Mouse (Mus musculus) brain, embryonic 14.5 days (tissue): ENCODE measurements around the gene Wdr5. TPM values are rescaled to one million over a fixed set of nuclear protein-coding genes. Genes with fewer than 3 reads are reported as not detected.

Experiments used
- DNase-seq: peaks from one replicate; pipeline ENCODE4 v3.0.0-alpha.2; 2011; ENCODE audit warnings: low read depth
- CTCF ChIP-seq: fragments of 200-500 bp; IDR thresholded peaks from 2 replicates; pipeline ENCODE4 v1.5.1; 2012; ENCODE audit warnings: inconsistent platforms, mild to moderate bottlenecking, moderate library complexity, borderline replicate concordance; ENCODE audit not compliant: insufficient read depth, insufficient read length; ENCODE audit errors: extremely low read depth
- POLR2A ChIP-seq: fragments of 200-500 bp; IDR thresholded peaks from 2 replicates; pipeline ENCODE4 v1.6.1; 2012; ENCODE audit warnings: mild to moderate bottlenecking, inconsistent platforms, borderline replicate concordance; ENCODE audit not compliant: poor library complexity, insufficient read depth, insufficient read length, severe bottlenecking; ENCODE audit errors: extremely low read depth
- polyA plus RNA-seq: library from polyadenylated mRNA; depleted of rRNA; stranded (reverse); fragments of >200 nt; gene quantifications from 2 replicates; pipeline ENCODE4 v1.2.3, GENCODE M21; 2012; rRNA removed

The Wdr5 gene
- polyA plus RNA-seq: 51.3 and 62.9 TPM in 2 replicates

- TF ChIP-seq POLR2A (peak; percentile 83), CTCF (peak; percentile 56)
- peak; percentile 98 for DNase-seq
These were observed at the start of gene Wdr5 for GRCm38 (mm10) chr2:27514639-27515328. Wdr5 (plus strand) TSS chr2:27515157.

- no peak for DNase-seq
- no peak for TF ChIP-seq CTCF
- no peak for TF ChIP-seq POLR2A
These were observed 45.5 kb upstream of the Wdr5 start for GRCm38 (mm10) chr2:27469292-27469990.

- TF ChIP-seq POLR2A: no peak
- no peak for TF ChIP-seq CTCF
- DNase-seq: no peak
These were observed 45.0 kb upstream of the Wdr5 start for GRCm38 (mm10) chr2:27469991-27470355.

- no peak for DNase-seq
- TF ChIP-seq POLR2A: no peak
- TF ChIP-seq CTCF: no peak
These were observed 44.4 kb upstream of the Wdr5 start for GRCm38 (mm10) chr2:27470535-27470934.

GRCm38 (mm10) chr2:27471170-27471584 is 43.8 kb upstream of the Wdr5 start:
- DNase-seq: no peak
- TF ChIP-seq POLR2A (no peak), CTCF (no peak)

- no peak for DNase-seq
- TF ChIP-seq CTCF (no peak), POLR2A (no peak)
These were observed 41.7 kb upstream of the Wdr5 start for GRCm38 (mm10) chr2:27473061-27473765.

GRCm38 (mm10) chr2:27473911-27474310 is 41.0 kb upstream of the Wdr5 start:
- TF ChIP-seq POLR2A: no peak
- TF ChIP-seq CTCF: no peak
- no peak for DNase-seq

GRCm38 (mm10) chr2:27474621-27475484 is 40.1 kb upstream of the Wdr5 start:
- TF ChIP-seq CTCF (no peak), POLR2A (no peak)
- DNase-seq: peak; percentile 61

- DNase-seq: peak; percentile 98
- TF ChIP-seq POLR2A (peak; percentile 99), CTCF (no peak)
These were observed 39.3 kb upstream of the Wdr5 start for GRCm38 (mm10) chr2:27475495-27476302.
